Comparison of ENCODE assay signal across 8 mouse cellular contexts in genomic region chr12:49373821-49374605, GRCm38 (mm10). TPM values are rescaled to one million over a fixed set of nuclear protein-coding genes. Genes with fewer than 3 reads are reported as not detected.
DNase-seq lines count a peak whose midpoint lies in the region; ATAC-seq lines count a peak whose summit lies in the region.

No protein-coding gene starts in this region.

- no peak overlapping the region for H3K9ac ChIP-seq in hindbrain, embryonic 16.5 days (ENCODE audit: low read depth, low read length)

- 1% methylated on average over 24 of the region's 24 CpGs for WGBS in hindbrain, embryonic 16.5 days

- peak; percentile 25; the same call in 1 of the 2 replicates for ATAC-seq in hindbrain, embryonic 16.5 days

- DNase-seq in layer of hippocampus, adult 9-11 months, result peak; percentile 2
- DNase-seq in layer of hippocampus, adult 11-12 months (ENCODE audit: low spot score), result no peak
- DNase-seq in embryo, embryonic 9.5 days (ENCODE audit: extremely low spot score), result peak; percentile 48
- peak; percentile 55 for DNase-seq in neural tube, embryonic 10.5 days (ENCODE audit: extremely low spot score, low spot score)
- no peak for DNase-seq in spleen, postnatal 10 days (ENCODE audit: low spot score in 2 of 2)
- no peak for DNase-seq in gastrocnemius, adult 18-20 months (ENCODE audit: low spot score)
- no peak for DNase-seq in ovary, adult 18-20 months (ENCODE audit: low spot score)

- H3K27ac ChIP-seq in hindbrain, embryonic 16.5 days (ENCODE audit: low read depth, low read length), result no peak overlapping the region

- peak overlapping the region; percentile 50 for H3K4me2 ChIP-seq in hindbrain, embryonic 16.5 days (ENCODE audit: low read length)

- H3K9me3 ChIP-seq in hindbrain, embryonic 16.5 days (ENCODE audit: control insufficient read depth, low read length), result no peaks in the 10 kb centered on the region

- H3K4me3 ChIP-seq in hindbrain, embryonic 16.5 days (ENCODE audit: low read length), result peak overlapping the region; percentile 24

- no peaks in the 10 kb centered on the region for H3K36me3 ChIP-seq in hindbrain, embryonic 16.5 days (ENCODE audit: control insufficient read depth, insufficient read depth, low read length)

- no peaks in the 10 kb centered on the region for H3K4me1 ChIP-seq in hindbrain, embryonic 16.5 days (ENCODE audit: control insufficient read depth, insufficient read depth, low read depth, low read length)

- H3K27me3 ChIP-seq in hindbrain, embryonic 16.5 days (replicated peaks; ENCODE audit: control insufficient read depth, insufficient read depth, low read length), result peaks cover 45% of the 10 kb centered on the region

RNA-seq across cellular contexts. Expression of gene Foxg1, which starts 8.4 kb away (rescaled TPM):
- 1.8 TPM in 1 of 2 replicates, not detected in the other for polyA plus RNA-seq in hindbrain, embryonic 16.5 days (2015; fragmentation: Nextera tagmentation; extraction: Ambion mirVana)
- total RNA-seq in gastrocnemius, adult 18-20 months (2021), result not detected

RNA-seq across cellular contexts. Expression of gene Gm43517, which starts 11.0 kb away (rescaled TPM):
- 0.12 TPM in 1 of 2 replicates, not detected in the other for polyA plus RNA-seq in hindbrain, embryonic 16.5 days (2015; fragmentation: Nextera tagmentation; extraction: Ambion mirVana)
- total RNA-seq in gastrocnemius, adult 18-20 months (2021), result not detected

Comparison
In these comparisons a context has a peak if more than half of its experiments do, and no peak if none do; other contexts are left out.
1. DNase-seq: peak in layer of hippocampus, adult 9-11 months (single experiment), embryo, embryonic 9.5 days (single experiment) and neural tube, embryonic 10.5 days (single experiment); none in layer of hippocampus, adult 11-12 months (single experiment), spleen, postnatal 10 days (0 of 2), gastrocnemius, adult 18-20 months (single experiment) and ovary, adult 18-20 months (single experiment).